Mouse (Mus musculus) lung, adult 18-20 months (tissue): Measurements from ENCODE around the gene Nrn1.

Experiments used
- DNase-seq, 2 experiments: peaks; one replicate each; pipeline ENCODE4 v3.0.0; 2022; ENCODE audit warnings: mixed read lengths in 2 of 2

The Nrn1 gene

GRCm38 (mm10) chr13:36724533-36725470 is 10.1 kb downstream of the Nrn1 start:
- DNase-seq = peak in 1 of 2 experiments; percentile 14

DNA sequence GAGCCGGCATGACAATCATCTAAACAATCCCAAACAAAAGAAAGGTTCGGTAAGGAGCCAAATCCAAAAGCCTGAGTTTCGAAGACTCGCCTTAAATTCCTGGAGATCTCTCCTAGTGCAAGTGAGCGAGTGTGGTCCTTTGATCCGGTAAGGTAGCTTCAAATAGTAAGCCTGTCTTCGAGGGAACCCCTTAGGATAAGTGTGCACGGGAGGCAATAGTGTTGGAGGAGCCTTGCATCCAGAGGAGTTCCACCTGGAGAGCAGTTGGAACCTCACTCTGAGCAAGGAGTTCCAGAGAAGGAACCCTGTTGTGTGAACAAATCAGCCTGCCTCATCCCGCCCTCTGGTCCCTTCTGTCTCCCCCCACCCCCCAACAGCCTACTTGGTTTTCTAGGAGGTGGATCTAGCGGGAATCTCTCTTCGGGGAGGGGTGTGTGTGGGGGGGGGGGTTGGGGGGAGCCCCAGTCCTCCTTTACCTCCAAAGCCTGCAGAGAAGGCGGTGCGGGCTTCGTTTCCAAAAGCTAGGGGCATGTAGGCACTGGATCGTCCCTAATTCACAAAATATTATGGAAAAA is 11.1 kb downstream of the Nrn1 start:
- no peak for DNase-seq

DNA sequence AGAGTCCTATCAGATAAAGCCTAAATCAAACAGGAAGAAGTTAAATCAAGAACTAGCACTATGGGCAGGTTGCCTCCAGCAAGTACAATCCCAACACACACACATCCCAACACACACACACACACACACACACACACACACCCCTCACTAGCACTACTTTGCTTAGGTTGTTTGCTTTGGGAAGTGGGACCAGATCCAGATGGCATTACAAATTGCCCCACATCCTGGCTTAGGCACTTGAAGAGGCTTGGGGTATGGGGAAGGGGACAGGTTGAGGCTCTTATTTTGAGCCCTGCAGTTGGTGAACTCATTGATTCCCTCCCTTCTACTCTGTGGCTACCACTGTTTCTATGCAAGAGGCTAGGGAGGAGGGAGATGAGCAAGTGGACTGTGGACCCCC is 12.6 kb downstream of the Nrn1 start:
- DNase-seq = no peak

- DNase-seq = no peak
These were observed 14.5 kb downstream of the Nrn1 start for GRCm38 (mm10) chr13:36720297-36721017.

DNA sequence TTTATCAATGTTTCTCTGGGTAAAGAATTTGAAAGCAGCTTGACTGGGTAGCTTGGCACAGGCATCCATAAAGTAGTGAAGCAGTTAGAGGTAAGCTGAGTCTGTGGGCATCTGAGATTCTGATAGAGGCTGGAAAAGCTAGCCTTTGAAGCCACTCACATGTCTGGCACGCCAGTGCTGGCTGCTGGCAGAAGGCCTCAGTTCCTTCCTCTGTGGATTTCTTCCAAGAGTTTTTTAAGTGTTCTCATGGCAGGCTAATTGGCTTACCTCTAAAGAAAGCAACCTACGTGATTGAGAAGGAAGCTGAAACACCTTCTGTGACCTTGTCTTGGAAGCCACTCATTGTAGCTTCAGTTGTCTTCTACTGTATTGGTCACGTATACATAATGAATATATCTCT is 17.6 kb downstream of the Nrn1 start:
- peak; percentile 27 to 47 for DNase-seq

- no peak for DNase-seq
These were observed 18.2 kb downstream of the Nrn1 start for GRCm38 (mm10) chr13:36716708-36717107.

GRCm38 (mm10) chr13:36714101-36714500 is 20.8 kb downstream of the Nrn1 start:
- DNase-seq = no peak

DNA sequence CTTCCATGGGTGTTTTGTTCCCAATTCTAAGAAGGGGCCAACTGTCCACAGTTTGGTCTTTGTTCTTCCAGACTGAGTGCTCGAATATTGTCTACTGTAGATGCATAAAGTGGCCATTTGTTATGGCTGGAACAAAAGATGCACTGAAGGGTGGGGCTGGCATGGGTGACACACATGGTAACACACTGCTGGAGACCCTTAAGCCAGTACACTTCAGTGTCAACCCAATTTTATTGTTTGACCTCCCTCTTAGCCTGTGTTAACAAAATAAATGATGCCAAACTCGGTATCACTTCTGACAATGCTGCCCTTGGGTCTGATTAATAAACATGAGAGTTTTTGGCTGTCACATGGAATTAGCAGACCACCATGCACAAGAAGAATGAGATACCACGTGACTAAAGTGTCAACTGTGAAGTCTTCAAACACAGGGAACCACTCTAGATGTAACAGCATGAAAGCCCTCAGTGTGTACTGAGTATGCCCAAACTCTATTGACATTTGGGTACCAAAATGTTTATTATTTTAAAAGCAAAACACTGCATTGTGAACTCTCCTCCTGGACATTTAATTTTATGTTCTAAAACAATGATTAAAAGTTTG is 27.7 kb downstream of the Nrn1 start:
- no peak for DNase-seq

GRCm38 (mm10) chr13:36696351-36696771 is 38.6 kb downstream of the Nrn1 start:
- DNase-seq = peak; percentile 31 to 38

DNA sequence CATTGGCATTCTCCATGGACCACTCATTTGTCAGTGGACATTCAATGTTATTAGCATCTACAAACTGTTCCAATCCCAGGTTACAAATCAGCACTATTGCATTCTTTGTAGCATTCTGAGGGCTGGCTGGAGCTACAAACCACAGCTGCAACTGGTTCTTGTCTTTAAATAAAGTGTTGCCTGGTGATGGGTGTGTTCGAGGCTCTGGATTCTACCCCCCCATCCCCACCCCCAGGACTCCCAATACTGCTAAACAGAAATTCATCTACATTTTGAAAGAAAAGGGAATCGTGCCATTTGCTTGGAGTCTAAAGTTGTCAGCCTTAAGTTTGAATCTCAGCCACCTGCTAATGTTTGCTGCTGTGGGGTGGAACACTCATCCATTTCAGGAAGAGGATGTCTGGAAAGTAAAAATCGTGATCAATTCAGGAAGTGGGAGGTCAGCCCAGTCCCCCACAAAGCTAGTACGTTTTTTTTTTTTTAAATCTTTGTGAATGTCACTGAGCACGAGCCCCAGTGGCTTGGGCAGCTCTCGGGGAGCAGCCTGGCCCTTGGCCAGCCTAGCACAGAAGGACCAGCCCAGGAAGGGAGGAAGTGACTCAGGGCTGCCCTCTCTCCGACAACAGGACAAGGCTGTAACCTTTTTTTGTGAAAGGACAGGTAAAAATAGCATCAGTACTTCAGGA is 39.3 kb downstream of the Nrn1 start:
- DNase-seq = peak; percentile 18 to 21

- peak; percentile 39 to 52 for DNase-seq
These were observed 51.4 kb downstream of the Nrn1 start for GRCm38 (mm10) chr13:36683581-36683980.

GRCm38 (mm10) chr13:36680690-36681355 is 54.1 kb downstream of the Nrn1 start:
- no peak for DNase-seq

- DNase-seq = no peak
These were observed 55.6 kb downstream of the Nrn1 start for GRCm38 (mm10) chr13:36679345-36679744.
